Mouse (Mus musculus): ENCODE data around the gene Tmc2.

- TF ChIP-seq POLR2A (IDR thresholded peaks at IDR 0.05; ENCODE audit: insufficient read depth, low read depth, low read length) (no peak), CTCF (IDR thresholded peaks at IDR 0.05; ENCODE audit: insufficient read depth, low read depth, low read length) (no peak)
Observed at GRCm38 (mm10) chr2:130297580-130297979, 102.6 kb downstream of the Tmc2 start.

Data from olfactory bulb, adult 2 months (tissue).